Mouse (Mus musculus): ENCODE data around the gene Nr1d1.
"Not testable (repeated sequence)": the region's sequence is repeated elsewhere in the genome, so short reads cannot be mapped to it uniquely, and the experiment has no call there.

Nr1d1 gene

GRCm38 (mm10) chr11:98738925-98739324 is 36.2 kb downstream of the Nr1d1 start:
- no peak for DNase-seq (ENCODE audit: low spot score in 2 of 2)

DNA sequence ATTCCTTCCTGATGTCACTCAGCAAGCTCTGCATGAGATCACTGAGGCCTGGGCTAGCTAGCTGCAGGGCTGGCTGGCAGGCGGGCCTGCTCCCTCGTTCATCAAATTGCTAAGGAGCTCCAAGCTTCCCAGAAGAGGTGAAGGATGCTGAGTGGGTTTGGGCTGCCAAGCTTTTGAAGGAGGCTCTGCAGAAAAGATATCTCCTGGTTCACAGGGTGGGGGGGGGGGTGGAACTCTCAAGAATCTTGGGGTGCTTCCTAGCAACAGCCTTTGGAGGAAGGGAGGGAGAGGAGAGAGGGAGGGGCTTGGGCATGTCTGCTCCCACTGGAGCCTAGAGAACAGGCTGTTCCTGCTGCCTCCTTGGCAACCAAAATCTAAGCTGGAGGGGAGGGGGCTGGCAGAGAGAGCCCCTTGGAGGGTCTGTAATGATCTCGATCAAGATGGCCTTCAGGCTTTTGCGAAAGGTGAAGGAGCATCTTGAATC is 36.7 kb downstream of the Nr1d1 start:
- DNase-seq (ENCODE audit: low spot score in 2 of 2) = peak in 1 of 2 experiments; percentile 60

- DNase-seq (ENCODE audit: low spot score in 2 of 2) = not testable (repeated sequence)
Observed at GRCm38 (mm10) chr11:98737220-98737619, 37.9 kb downstream of the Nr1d1 start.

DNA sequence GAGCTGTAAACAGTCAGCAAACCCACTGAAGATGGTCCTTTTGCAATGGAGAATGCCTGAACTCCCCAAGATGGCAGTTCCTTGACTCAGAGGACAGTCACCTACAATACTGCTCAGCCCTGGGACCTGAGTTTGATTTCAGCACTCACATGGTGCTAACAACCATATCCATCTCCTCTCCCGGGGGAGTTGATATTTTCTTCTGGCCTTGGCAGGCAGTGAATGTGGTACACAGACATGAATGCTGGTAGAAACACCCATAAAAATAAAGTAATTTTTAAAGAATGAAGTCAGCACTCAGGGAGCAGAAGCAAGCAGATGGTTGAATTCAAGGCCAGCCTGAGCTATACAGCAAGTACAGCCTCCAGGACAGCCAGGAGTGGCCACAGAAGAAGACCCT is 39.0 kb downstream of the Nr1d1 start:
- no peak for DNase-seq (ENCODE audit: low spot score in 2 of 2)

GRCm38 (mm10) chr11:98735111-98735510 is 40.0 kb downstream of the Nr1d1 start:
- DNase-seq (ENCODE audit: low spot score in 2 of 2) = no peak

DNA sequence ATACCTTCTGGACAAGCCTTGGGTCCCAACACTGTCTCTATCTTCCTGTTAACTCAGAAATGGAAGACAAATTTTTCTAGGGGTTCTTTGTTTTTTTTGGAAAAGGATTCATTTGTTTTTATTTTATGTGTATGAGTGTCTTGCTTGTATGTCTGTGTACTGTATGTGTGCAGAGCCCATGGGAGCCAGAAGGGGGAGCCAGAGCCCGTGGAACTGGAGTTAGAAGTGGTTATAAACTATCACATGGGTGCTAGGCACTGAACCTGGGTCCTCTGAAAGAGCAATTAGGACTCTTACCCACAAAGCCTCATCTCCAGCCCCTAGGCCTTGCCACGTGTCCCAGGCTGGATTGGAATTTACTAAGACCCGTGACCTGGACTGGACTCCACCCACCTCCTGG is 41.1 kb downstream of the Nr1d1 start:
- no peak for DNase-seq (ENCODE audit: low spot score in 2 of 2)

DNA sequence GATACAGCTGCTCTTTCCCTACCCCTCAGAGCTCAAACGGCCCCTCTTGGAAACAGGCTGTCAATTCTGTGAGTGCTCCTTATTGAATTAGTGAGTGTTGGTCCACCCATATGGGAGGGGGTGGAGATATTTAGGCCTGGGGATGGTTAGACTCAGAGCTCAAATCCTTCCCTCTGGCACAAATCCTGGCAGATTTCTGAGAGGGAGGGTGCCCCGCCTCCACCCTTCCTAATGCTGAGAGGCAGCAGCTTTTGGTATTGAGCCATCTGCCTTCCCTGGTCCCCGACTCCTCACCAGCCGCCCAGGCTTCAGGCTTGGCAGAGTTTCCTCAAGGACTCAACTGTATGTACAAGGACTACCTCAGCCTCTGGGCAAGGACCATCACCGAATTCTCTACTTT is 44.0 kb downstream of the Nr1d1 start:
- DNase-seq (ENCODE audit: low spot score in 2 of 2) = peak in 1 of 2 experiments; percentile 81

GRCm38 (mm10) chr11:98730727-98731126 is 44.4 kb downstream of the Nr1d1 start:
- DNase-seq (ENCODE audit: low spot score in 2 of 2) = no peak

- DNase-seq (ENCODE audit: low spot score in 2 of 2) = peak; percentile 91 to 95
Observed at GRCm38 (mm10) chr11:98729119-98729588, 46.0 kb downstream of the Nr1d1 start, which contains the start of gene Med24. Gene Med24, minus strand, starts transcription at chr11:98729435.

DNA sequence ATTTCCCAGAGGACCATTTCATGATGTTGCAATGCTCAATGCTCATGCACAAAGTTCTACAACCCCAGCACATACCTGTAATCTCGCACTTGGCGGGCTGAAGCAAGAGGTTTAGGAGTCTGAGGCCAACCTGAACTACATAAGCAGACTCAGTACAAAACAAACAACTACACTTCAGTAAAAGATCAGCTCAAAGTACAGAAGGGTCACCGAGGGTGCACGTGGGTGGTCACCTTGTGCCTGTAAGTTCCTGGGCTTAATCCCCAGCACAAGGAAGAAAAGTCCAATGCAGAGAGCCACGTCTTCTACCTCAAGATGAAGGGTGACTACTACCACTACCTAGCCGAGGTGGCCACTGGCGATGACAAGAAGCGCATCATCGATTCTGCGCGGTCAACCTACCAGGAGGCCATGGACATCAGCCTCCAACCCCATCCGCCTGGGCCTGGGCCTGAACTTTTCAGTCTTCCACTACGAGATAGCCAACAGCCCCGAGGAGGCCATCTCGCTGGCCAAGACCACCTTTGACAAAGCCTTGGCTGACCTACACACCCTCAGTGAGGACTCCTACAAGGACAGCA is 49.1 kb downstream of the Nr1d1 start:
- DNase-seq (ENCODE audit: low spot score in 2 of 2) = no peak

DNA sequence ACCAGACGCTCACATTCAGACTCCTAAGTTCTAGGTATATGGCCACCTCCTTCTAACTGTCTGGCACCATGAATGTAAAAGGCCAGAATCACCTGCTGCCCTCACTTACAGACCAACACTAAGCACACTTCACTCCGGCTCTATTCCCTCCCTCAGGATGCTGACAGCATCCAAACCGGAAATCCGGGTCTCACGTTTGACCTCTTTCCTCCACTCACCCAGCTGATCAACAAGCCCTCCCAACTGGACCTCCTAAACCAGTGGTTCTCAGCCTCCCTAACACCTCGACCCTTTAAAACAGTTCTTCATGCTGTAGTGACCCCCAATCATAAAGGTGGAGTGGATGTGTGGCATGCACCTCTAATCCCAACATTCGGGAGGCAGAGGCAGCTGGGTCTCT is 52.0 kb downstream of the Nr1d1 start:
- DNase-seq (ENCODE audit: low spot score in 2 of 2) = no peak

DNA sequence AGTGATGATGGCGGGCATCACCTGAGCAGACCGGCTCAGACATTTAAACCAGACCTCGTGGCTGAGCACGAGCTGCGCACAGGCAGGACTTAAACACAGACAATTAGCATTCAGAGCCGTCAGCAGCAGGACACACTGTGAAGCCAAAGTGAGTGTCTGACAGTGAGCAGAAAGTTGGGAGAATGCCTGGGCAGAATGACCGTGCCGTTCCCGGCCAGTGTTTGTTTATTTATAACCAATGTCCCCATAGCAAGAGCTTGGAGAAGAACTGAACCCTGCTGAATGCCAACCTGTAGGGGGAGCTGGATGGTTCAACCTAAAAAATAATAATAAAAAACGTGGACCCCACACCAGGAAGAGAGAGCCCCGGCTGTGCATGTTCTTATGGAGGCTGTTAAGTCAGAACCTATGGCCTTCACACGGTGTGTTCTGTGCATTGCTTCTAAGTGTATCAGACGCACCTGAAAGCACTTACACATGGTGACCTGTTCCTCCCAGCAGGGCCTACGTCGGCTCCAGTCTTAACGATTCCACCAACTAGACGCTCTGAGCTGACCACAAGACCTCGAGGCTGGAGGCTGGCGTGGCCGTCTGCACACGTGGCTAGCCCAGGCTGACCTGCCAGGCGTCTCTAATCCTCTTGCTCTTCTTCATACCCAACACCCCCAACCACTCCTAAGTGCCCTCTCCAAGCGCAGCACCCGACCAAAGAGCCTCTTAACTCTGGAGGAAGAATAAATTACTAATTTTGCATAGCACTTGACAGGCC is 53.5 kb downstream of the Nr1d1 start:
- DNase-seq (ENCODE audit: low spot score in 2 of 2) = peak in 1 of 2 experiments; percentile 69

DNA sequence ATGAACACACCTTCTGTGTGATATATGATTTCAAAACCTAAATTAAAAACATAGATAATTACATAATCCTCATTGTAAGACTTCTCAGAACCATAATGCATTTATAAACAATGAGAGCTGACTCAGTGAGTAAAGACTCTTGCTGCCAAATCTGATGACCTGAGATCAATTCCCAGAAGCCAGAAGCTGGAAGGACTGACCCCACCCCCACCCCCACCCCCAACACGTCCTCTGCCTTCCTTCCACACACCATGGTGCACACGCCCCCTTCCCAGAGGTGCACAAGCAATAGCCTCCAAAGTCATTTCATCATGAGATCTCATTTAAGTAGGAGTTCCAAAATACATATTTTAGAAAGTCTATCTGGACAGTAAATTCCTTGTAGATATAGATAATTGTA is 54.4 kb downstream of the Nr1d1 start:
- DNase-seq (ENCODE audit: low spot score in 2 of 2) = no peak

All from left cerebral cortex, adult 9 months (tissue).